Comparison of ENCODE assay signal across 11 mouse cellular contexts in the genomic region with DNA sequence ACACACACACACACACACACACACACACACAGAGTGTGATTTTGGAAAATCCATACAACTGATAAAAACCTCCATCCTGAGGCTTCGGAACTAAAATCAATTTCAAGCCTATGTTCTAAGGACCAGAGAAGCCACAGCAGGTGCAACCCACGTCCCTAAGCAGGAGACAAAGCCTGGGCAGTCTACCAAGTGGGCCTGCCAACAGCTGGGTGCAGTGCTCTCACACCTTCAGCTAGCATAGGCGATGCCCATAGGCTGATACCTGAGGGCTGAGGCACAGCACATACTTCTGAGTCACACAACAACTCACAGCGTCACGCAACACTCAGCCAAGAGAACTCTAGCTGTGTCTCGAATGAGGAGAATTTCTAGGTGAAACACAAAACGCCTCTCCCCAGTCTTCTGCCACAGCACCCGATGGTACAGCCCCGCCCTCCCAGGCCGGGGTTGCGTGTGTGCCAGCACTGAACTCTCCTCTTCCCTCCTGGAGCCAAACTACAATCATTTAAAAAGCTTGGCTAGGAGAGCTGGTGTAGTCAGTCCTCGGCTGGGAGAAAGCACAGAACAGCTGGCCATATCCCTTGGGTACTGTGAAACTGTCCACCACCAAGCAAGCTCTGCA. TPM values are rescaled to one million over a fixed set of nuclear protein-coding genes. Genes with fewer than 3 reads are reported as not detected.
DNase-seq lines count a peak whose midpoint lies in the region; ATAC-seq and TF ChIP-seq lines count a peak whose summit lies in the region.
"Had no signal": no experiment of that assay in that cellular context is flagged by ENCODE, and none has a peak within 500 bp of the region (broad histone marks: within the 10 kb centered on the region; RNA-seq: fewer than 3 reads in every experiment).

No protein-coding gene starts in this region.

- no peak for ATAC-seq in kidney, embryonic 15.5 days (replicated peaks; ENCODE audit: low FRiP score)
- ATAC-seq in liver, postnatal 0 days = no peak
- ATAC-seq: forebrain, embryonic 13.5 days had no signal

- TF ChIP-seq EP300 in liver, postnatal 0 days (IDR thresholded peaks at IDR 0.05; ENCODE audit: low read depth) = no peak

- 79% methylated on average over 12 of the region's 12 CpGs for WGBS in kidney, embryonic 15.5 days
- WGBS in liver, postnatal 0 days (ENCODE audit: insufficient replicate concordance) = 80% methylated on average over 12 of the region's 12 CpGs
- 91% methylated on average over 12 of the region's 12 CpGs for WGBS in embryonic facial prominence, embryonic 10.5 days

- peaks cover 27% of the 10 kb centered on the region for H3K36me3 ChIP-seq in kidney, embryonic 15.5 days
- peaks cover 10% of the 10 kb centered on the region; the same call in 1 of the 2 replicates for H3K36me3 ChIP-seq in liver, postnatal 0 days (replicated peaks; ENCODE audit: insufficient read depth, low read length)
- peaks cover 59% of the 10 kb centered on the region for H3K36me3 ChIP-seq in embryonic facial prominence, embryonic 10.5 days (replicated peaks)

- H3K9ac ChIP-seq in kidney, embryonic 15.5 days = no peak overlapping the region
- no peak overlapping the region for H3K9ac ChIP-seq in liver, postnatal 0 days (replicated peaks)
- H3K9ac ChIP-seq: forebrain, embryonic 13.5 days; liver, embryonic 13.5 days had no signal

- no peak overlapping the region for H3K27ac ChIP-seq in kidney, embryonic 15.5 days
- H3K27ac ChIP-seq in liver, postnatal 0 days (ENCODE audit: low read depth) = no peak overlapping the region
- H3K27ac ChIP-seq in embryonic facial prominence, embryonic 10.5 days (replicated peaks) = no peak overlapping the region
- H3K27ac ChIP-seq: forebrain, embryonic 13.5 days; layer of hippocampus, adult 2 months; liver, embryonic 13.5 days had no signal

- no peak overlapping the region for H3K4me2 ChIP-seq in kidney, embryonic 15.5 days
- H3K4me2 ChIP-seq in liver, postnatal 0 days (ENCODE audit: low read depth, low read length) = no peak overlapping the region
- H3K4me2 ChIP-seq: forebrain, embryonic 13.5 days; liver, embryonic 13.5 days had no signal

- H3K4me1 ChIP-seq in kidney, embryonic 15.5 days = no peaks in the 10 kb centered on the region
- H3K4me1 ChIP-seq in liver, postnatal 0 days (ENCODE audit: insufficient read depth) = no peaks in the 10 kb centered on the region
- H3K4me1 ChIP-seq in embryonic facial prominence, embryonic 10.5 days = 0 out of 2 replicates have a peak, but pooled peaks cover 6% of the 10 kb centered on the region
- H3K4me1 ChIP-seq: liver, embryonic 13.5 days had no signal

- no peak overlapping the region for H3K4me3 ChIP-seq in kidney, embryonic 15.5 days (replicated peaks)
- no peak overlapping the region for H3K4me3 ChIP-seq in liver, postnatal 0 days (ENCODE audit: low read depth, low read length)
- no peak overlapping the region for H3K4me3 ChIP-seq in embryonic facial prominence, embryonic 10.5 days
- H3K4me3 ChIP-seq: forebrain, embryonic 13.5 days; layer of hippocampus, adult 2 months; liver, embryonic 13.5 days had no signal

- H3K9me3 ChIP-seq in kidney, embryonic 15.5 days (replicated peaks) = no peaks in the 10 kb centered on the region
- no peaks in the 10 kb centered on the region for H3K9me3 ChIP-seq in liver, postnatal 0 days (ENCODE audit: low read length)
- no peaks in the 10 kb centered on the region for H3K9me3 ChIP-seq in embryonic facial prominence, embryonic 10.5 days
- H3K9me3 ChIP-seq: forebrain, embryonic 13.5 days; liver, embryonic 13.5 days had no signal

- no peaks in the 10 kb centered on the region for H3K27me3 ChIP-seq in kidney, embryonic 15.5 days
- no peaks in the 10 kb centered on the region for H3K27me3 ChIP-seq in liver, postnatal 0 days (ENCODE audit: insufficient read depth, low read length)
- H3K27me3 ChIP-seq in embryonic facial prominence, embryonic 10.5 days (replicated peaks; ENCODE audit: low read depth, poor library complexity, severe bottlenecking) = no peaks in the 10 kb centered on the region
- H3K27me3 ChIP-seq: forebrain, embryonic 13.5 days; liver, embryonic 13.5 days had no signal

- peak; percentile 22 for DNase-seq in kidney, adult 9 months
- peak; percentile 76 for DNase-seq in cerebellum, adult 11 months
- peak; percentile 89 for DNase-seq in cerebellum, adult 9-11 months
- peak; percentile 20 for DNase-seq in heart, postnatal 4 days
- DNase-seq in liver, postnatal 0 days = no peak
- no peak for DNase-seq in embryonic facial prominence, embryonic 10.5 days (ENCODE audit: low spot score)
- DNase-seq: liver, embryonic 13.5 days; thymus, adult 2 months had no signal

- no peak for TF ChIP-seq CTCF in liver, postnatal 0 days (IDR thresholded peaks at IDR 0.05; ENCODE audit: low read depth)

RNA-seq across cellular contexts. Expression of a gene that starts 29.6 kb away (rescaled TPM):
- 42.9 and 44.8 TPM in 2 replicates for polyA plus RNA-seq in kidney, embryonic 15.5 days (2015; fragmentation: Nextera tagmentation; extraction: Ambion mirVana)
- 10 to 100 TPM; 31.6 to 35.5 TPM for total RNA-seq in heart, postnatal 4 days (2021)
- polyA plus RNA-seq in liver, postnatal 0 days (2015; fragmentation: Nextera tagmentation; extraction: Ambion mirVana) = 7.8 and 9.2 TPM in 2 replicates
- polyA plus RNA-seq in embryonic facial prominence, embryonic 10.5 days (2016; fragmentation: Nextera tagmentation; extraction: Ambion mirVana) = 39.6 and 40.6 TPM in 2 replicates

Comparison
In these comparisons a context has a peak if more than half of its experiments do, and no peak if none do; other contexts are left out.
1. DNase-seq: peak in kidney, adult 9 months (single experiment), cerebellum, adult 11 months (single experiment), cerebellum, adult 9-11 months (single experiment) and heart, postnatal 4 days (single experiment); none in liver, postnatal 0 days (single experiment) and embryonic facial prominence, embryonic 10.5 days (single experiment).